Mouse (Mus musculus): Measurements from ENCODE around the gene Rap1gap2.

GRCm38 (mm10) chr11:74529803-74530202 is 80.9 kb downstream of the Rap1gap2 start:
- TF ChIP-seq CTCF (IDR thresholded peaks at IDR 0.05; ENCODE audit: insufficient read depth, low read length) = peak; percentile 43; the same call in 1 of the 2 replicates
- no peak for TF ChIP-seq POLR2A (IDR thresholded peaks at IDR 0.05; ENCODE audit: borderline replicate concordance, extremely low read depth, low read depth, low read length)
